Mouse (Mus musculus) ovary, postnatal 14 days (tissue): Measurements from ENCODE around the gene Pgm5.
"Not testable (repeated sequence)": the region's sequence is repeated elsewhere in the genome, so short reads cannot be mapped to it uniquely, and the experiment has no call there.

Experiments used
- DNase-seq: peaks from one replicate; pipeline ENCODE4 v3.0.0; 2022; ENCODE audit warnings: low spot score

Pgm5 gene

GRCm38 (mm10) chr19:24707071-24707906 lies 154.4 kb downstream of the Pgm5 start:
- no peak for DNase-seq

GRCm38 (mm10) chr19:24705395-24705794 lies 156.3 kb downstream of the Pgm5 start:
- no peak for DNase-seq

DNA sequence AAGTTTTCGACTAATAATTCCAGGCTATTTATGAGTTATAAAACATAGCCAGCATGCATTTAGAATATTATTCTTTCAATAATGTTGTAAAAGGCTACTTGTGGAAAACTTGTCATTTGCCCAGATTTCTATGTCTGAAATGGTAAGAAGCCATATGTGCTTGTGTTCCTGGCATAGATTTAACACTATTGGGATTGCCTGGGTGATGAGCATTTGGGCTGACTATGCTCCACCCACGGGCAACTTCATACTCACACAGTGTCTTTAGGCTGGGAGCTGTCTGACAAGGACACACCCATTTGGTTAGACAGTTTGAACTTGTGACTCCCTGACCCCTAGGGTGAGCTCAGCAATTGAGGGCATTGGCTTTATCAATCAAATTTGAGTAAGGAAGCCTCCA lies 157.3 kb downstream of the Pgm5 start:
- no peak for DNase-seq

GRCm38 (mm10) chr19:24703680-24704079 lies 158.0 kb downstream of the Pgm5 start:
- no peak for DNase-seq

- not testable (repeated sequence) for DNase-seq
These were observed 158.5 kb downstream of the Pgm5 start for GRCm38 (mm10) chr19:24703168-24703567.

GRCm38 (mm10) chr19:24701716-24702115 lies 159.9 kb downstream of the Pgm5 start:
- no peak for DNase-seq

GRCm38 (mm10) chr19:24700664-24701063 lies 161.0 kb downstream of the Pgm5 start:
- no peak for DNase-seq

GRCm38 (mm10) chr19:24699910-24700309 lies 161.7 kb downstream of the Pgm5 start:
- DNase-seq = no peak

DNA sequence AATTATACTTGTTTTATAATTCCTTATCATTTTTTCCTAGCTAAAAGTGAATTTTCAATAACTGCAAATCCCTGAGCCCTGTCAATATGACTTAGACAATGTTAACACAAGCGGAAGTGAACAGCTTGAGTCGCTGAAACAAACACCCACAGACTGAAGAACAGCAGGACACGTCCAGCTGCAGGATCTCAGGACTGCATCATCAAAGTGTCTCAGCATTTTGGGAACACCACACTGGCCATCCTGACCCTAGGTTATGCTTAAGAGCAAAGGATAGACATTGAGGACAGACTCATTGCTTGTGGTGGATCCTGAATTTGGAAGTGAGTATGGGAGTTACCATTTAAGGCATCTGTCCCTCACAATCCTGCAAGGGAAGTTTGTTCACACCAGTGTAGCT lies 162.5 kb downstream of the Pgm5 start:
- no peak for DNase-seq

DNA sequence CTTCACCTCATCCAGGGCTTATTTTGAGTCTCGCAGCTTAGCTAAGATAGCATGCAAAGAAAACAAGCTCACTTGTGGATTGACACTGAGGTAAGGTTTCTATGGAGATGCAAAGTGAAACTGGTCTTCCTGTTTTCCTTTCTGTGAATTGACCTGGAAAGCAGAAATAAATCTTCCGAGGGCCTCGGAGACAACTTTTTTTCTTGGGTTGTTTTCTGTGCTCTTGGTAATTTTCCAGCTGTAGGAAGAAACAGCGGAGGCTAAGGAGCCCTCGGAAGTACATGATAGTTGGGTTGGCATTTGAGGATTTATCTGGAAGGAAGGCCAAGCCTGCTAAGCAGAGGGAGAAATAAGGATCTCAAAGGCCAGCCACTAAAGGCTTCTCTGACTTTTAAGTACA lies 163.0 kb downstream of the Pgm5 start:
- DNase-seq = no peak

DNA sequence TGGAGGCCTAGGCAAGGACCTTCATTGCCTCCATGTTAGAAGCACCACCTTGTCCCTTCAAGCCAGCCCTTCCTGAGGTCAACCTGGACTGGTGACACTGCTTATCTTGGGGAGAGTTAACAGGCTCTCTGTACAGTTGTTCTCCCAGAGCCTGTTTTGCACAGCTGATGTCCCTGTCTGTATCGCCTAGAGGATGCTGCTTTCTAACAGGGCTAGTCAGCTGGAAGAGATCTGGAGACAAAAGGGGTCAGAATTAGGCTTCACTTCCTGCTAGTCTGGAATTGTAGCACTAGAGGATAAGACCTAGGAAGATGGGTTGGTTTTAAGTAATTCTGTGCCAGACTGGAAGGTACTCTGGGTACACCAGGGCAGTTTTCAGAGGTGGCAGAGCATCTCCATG lies 163.7 kb downstream of the Pgm5 start:
- DNase-seq = no peak

- DNase-seq = no peak
These were observed 169.0 kb downstream of the Pgm5 start for GRCm38 (mm10) chr19:24692691-24693090.

- no peak for DNase-seq
These were observed 172.1 kb downstream of the Pgm5 start for GRCm38 (mm10) chr19:24689531-24689930.

DNA sequence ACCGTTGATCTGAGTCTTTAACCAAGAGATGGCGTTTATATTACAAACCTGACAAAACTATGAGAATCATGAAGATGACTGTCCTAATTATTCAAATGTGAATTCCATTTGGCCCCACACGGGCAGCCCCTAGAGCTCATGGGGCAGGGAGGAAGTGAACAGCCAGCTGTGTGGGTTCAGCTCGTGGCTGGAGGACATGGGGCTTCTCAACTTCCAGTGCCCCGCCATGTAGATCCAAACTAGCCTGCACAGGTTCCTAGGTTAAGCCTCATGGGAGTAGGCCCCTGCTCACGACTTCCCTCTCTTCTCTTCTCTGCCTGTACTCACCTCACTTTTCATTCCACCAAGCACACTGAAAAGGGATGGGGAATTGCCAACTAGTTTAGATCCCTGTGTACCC lies 173.3 kb downstream of the Pgm5 start:
- DNase-seq = no peak

DNA sequence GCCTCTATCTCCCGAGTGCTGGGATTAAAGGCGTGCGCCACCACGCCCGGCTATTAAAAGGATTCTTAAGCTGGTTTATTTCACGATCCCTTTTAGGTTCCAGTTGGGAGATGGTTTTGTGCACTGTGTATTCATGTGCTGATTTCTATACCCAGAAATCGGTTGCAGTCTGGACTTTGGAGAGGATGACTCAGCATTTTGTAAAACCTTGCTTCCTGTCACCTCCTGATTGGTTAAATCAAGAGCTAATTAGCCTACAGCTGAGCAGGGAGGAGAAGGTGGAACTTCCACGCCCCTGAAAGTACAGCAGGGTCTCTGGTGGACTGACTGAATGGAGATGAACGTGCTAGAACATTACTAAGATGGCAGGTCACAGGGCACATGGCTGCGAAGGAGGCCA lies 175.2 kb downstream of the Pgm5 start:
- no peak for DNase-seq

DNA sequence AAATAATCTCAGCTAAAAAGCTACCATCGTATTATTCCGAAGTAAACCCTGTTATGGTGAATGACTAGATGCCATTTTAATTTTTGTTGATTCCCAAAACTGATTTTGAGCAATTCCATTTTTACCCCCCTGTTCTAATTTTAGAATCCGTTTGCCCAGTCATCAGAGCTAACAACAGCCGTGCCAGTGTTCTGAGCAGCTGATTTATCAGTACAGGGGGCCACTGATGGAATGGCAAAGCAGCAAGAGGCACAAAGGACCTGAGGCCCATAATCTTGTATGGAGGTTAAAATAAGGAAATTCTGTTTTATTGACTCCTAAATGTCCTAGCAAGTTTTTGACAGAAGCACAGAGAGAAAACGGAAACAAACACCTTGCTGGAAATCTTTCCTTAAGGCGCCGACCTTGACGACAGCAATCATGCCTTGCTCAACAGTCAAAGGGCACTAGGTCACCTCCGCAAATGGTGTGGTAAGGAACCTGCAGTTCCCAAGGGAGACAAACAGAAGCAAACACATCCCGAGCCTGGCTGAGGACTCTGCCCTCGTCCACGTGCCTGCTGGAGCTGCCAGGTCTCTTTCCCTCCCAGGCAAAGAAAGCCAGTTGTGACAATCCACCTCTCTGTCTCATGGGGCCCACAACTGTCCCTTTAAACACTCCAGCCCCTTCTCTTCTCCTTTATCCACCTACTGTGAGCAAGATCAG lies 178.5 kb downstream of the Pgm5 start:
- no peak for DNase-seq

DNA sequence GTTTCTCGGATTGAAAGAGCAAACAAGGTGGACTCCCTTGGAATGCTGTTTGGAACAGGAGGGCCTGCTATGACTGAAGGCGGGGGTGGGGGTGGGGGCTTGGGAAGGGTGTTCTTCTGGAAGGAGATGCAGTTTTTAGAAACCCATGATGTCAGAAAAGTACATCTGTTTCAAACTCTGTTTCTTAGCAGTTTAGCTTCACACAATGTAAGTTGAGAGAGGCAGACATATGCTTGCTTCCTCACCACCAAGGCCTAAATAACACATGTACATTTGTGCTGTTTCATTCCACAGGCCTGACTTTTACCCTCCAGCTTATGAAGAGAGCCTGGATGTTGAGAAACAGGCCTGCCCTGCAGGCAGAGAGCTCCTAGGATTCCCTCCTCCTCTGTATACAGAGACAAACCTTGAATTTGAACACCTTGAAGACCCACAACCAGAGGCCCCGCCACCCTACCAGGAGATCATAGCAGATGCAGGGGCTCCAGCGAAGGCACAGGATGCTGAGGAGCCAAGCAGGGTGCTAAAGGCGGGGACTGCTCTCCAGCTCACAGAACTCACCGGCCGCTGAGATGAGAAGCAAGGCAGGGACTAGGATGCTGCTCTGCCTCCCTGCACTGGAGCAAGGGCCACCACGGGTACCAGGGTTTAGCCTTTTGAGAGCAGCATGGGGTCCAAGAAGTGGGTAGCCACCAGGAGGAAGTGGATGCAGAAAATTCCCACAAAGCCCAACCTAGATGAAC lies 184.2 kb downstream of the Pgm5 start:
- no peak for DNase-seq

- DNase-seq = no peak
These were observed 185.2 kb downstream of the Pgm5 start for GRCm38 (mm10) chr19:24676429-24676828.

DNA sequence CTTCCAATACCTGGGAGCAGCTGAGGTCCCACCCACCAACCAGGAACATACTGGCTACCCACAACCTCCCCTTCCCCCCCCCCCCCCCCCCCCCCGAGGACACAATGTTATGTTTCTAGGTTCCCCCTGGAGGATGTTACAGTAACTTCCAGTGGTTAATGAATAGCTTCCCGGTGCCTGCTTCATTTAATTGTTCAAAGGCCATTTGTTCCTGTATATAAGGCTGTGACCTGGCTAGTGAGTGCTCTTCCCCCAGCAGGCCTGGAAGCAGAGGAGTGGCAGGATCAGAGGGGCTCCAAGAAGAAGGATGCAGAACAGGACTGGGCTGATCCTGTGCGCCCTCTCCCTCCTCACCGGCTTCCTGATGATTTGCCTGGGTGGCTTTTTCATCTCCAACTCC lies 187.9 kb downstream of the Pgm5 start, which contains the start of gene Tmem252:
Gene Tmem252, plus strand, starts transcription at position 247 of the 400 bp plus-strand sequence.
- DNase-seq = no peak

DNA sequence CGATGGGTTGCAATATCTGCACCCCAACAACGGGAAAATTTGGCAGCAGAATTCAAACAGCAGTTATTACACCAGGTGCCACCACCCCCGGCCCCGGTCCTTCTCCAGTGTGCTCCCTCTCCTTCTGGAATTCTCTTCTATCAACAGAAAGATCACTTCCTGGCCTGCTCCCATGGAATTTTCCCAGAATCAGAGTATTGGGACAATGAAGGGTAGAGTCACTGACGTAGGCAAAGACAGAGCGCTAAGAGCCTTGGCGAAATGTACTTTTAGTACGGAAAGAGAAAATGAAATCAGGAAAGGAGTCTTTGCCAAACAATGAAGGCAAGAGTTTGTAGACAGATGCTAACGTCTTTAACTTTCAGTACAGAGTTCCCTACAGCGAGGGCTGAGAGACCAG lies 188.3 kb downstream of the Pgm5 start:
- no peak for DNase-seq

- DNase-seq = no peak
These were observed 189.2 kb downstream of the Pgm5 start for GRCm38 (mm10) chr19:24672366-24672960.

- no peak for DNase-seq
These were observed 190.1 kb downstream of the Pgm5 start for GRCm38 (mm10) chr19:24671571-24671970.
